Mouse (Mus musculus) midbrain, embryonic 11.5 days (tissue): ENCODE data around the gene Usp36. TPM values are rescaled to one million over a fixed set of nuclear protein-coding genes. Genes with fewer than 3 reads are reported as not detected.

Experiments used
- ATAC-seq: fragments of 200-750 bp; cut with Nextera tagmentation; 2 replicates; pipeline ENCODE4 v1.8.0; 2017; ENCODE audit warnings: moderate TSS enrichment, moderate library complexity; ENCODE audit not compliant: low FRiP score
- DNase-seq: peaks from one replicate; pipeline ENCODE4 v3.0.0; 2015; ENCODE audit warnings: low spot score; ENCODE audit errors: missing footprints
- H3K27ac ChIP-seq: fragments of 300-500 bp; sonication (generic); 2 replicates; pipeline ENCODE4 v1.5.1; 2014; ENCODE audit warnings: low read depth, low read length
- H3K27me3 ChIP-seq: fragments of 300-500 bp; sonication (generic); 2 replicates; pipeline ENCODE4 v1.6.1; 2014; ENCODE audit warnings: mild to moderate bottlenecking, low read length, moderate library complexity, mixed read lengths; ENCODE audit not compliant: control insufficient read depth, insufficient read depth
- H3K36me3 ChIP-seq: fragments of 300-500 bp; sonication (generic); 2 replicates; pipeline ENCODE4 v1.6.1; 2014; ENCODE audit warnings: mild to moderate bottlenecking, low read length, moderate library complexity, mixed read lengths; ENCODE audit not compliant: control insufficient read depth, insufficient read depth
- H3K4me1 ChIP-seq: fragments of 300-500 bp; sonication (generic); 2 replicates; pipeline ENCODE4 v1.6.1; 2014; ENCODE audit warnings: low read length; ENCODE audit not compliant: control insufficient read depth, insufficient read depth
- H3K4me2 ChIP-seq: fragments of 300-500 bp; sonication (generic); 2 replicates; pipeline ENCODE4 v1.6.1; 2014; ENCODE audit warnings: mild to moderate bottlenecking, moderate library complexity
- H3K4me3 ChIP-seq: fragments of 300-500 bp; sonication (generic); 2 replicates; pipeline ENCODE4 v1.5.1; 2014; ENCODE audit warnings: low read depth, low read length
- H3K9ac ChIP-seq: fragments of 300-500 bp; sonication (generic); 2 replicates; pipeline ENCODE4 v1.6.1; 2014; ENCODE audit warnings: low read length
- H3K9me3 ChIP-seq: fragments of 300-500 bp; sonication (generic); 2 replicates; pipeline ENCODE4 v1.6.1; 2016; ENCODE audit warnings: low read length; ENCODE audit not compliant: control insufficient read depth
- WGBS: fragments of 180-500 bp; shearing (Covaris S2); extraction: QIAGEN DNeasy Blood & Tissue Kit; methylation state at CpG from one replicate; pipeline ENCODE4 v1.1.7; 2014; 5-methylcytosine and 5-hydroxymethylcytosine counted together
- polyA plus RNA-seq: library from polyadenylated mRNA; unstranded; fragments of >200 nt; fragmentation: Nextera tagmentation; extraction: Ambion mirVana; gene quantifications from 2 replicates; pipeline ENCODE4 v1.2.1, GENCODE M21; 2014

Gene Usp36
- polyA plus RNA-seq, 1 experiment from 2014 or later = 9.0 TPM

DNA sequence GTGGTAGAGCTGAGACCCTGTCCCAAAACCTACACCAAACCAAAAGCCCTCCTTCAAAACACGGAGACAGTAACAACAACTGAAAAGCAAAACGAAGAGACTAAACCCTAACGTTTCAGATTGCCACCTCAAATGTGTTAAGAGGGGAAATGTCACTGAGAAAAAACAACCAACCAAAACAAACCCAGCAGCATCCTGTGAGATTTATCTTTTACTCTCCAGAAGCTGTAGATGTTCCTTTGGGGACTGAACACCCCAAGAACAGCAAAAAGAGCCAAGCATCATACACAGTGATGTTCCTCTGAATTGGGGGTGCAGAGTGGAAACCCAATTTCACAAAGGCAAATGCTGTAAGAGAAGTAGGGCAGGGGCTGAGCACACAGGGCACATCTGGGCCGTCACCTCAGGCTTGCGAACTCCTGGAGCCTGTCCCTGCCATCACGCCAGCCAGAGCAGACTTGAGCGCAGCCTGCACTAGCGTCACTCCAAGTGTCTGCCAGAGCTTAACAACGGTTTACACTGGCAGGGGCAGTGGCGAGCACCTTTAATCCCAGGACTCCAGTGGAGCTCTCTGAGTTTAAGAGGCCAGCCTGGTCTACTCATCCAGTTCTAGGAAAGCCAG lies 23.9 kb downstream of the Usp36 start:
- ATAC-seq (no peak), DNase-seq (peak; percentile 66)
- no peak overlapping the region for H3K4me2 ChIP-seq
- H3K4me1 ChIP-seq = no peaks in the 10 kb centered on the region
- H3K27me3 ChIP-seq = no peaks in the 10 kb centered on the region
- peaks cover 45% of the 10 kb centered on the region for H3K36me3 ChIP-seq
- no peaks in the 10 kb centered on the region for H3K9me3 ChIP-seq
- H3K27ac ChIP-seq = no peak overlapping the region
- no peak overlapping the region for H3K4me3 ChIP-seq
- WGBS = 93% methylated on average over 10 of the region's 10 CpGs
- H3K9ac ChIP-seq = no peak overlapping the region

DNA sequence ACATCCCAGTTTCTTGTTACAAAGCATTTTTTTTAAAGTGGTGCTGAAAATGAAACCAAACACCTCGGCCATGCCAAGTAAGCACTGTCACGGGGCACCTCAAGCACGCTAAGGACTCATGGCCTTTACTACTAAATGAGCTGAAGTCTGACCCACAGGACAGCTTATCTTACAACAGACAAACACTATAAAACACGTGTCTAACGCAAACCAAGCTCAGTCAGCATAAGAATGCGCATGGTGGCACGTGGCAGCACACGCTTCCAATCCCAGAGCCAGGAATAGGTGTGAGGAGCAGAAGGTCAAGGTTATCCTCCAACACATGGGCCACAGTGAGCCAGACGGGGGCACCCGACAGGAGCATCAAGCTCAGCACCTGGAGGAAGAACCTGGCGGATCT lies 24.4 kb downstream of the Usp36 start:
- Histone ChIP-seq H3K4me1 (no peaks in the 10 kb centered on the region), H3K9ac (no peak overlapping the region), H3K36me3 (peaks cover 49% of the 10 kb centered on the region), H3K27me3 (no peaks in the 10 kb centered on the region), H3K4me3 (no peak overlapping the region), H3K9me3 (no peaks in the 10 kb centered on the region), H3K27ac (no peak overlapping the region), H3K4me2 (no peak overlapping the region)
- WGBS = 95% methylated on average over 11 of the region's 11 CpGs
- ATAC-seq = no peak
- DNase-seq = peak; percentile 65

DNA sequence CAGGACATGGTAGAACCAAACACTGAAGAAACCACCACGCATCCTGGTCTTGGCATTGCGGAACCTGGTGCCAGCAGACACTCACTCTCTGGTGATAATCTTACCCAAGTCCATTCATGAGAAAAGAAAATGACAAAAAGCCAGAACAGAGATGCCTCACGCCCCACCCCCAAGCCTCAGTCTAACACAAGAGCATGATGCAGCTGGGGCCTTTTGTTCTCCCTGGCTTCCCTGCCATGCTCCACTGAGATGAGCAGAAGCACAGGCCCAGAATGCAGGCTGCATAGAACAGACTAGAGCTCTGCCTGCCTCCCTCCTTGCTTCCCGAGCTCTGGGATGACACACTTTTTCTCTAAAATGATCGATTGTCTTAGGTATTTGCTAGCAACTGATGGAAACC lies 26.9 kb downstream of the Usp36 start:
- Histone ChIP-seq H3K36me3 (peaks cover 46% of the 10 kb centered on the region), H3K4me3 (no peak overlapping the region), H3K4me2 (no peak overlapping the region), H3K27ac (no peak overlapping the region), H3K27me3 (no peaks in the 10 kb centered on the region), H3K9me3 (no peaks in the 10 kb centered on the region), H3K9ac (0 out of 2 replicates have a peak overlapping the region, but pooled peaks have one; percentile 9), H3K4me1 (no peaks in the 10 kb centered on the region)
- DNase-seq (no peak), ATAC-seq (no peak)
- 89% methylated on average over 5 of the region's 5 CpGs for WGBS

DNA sequence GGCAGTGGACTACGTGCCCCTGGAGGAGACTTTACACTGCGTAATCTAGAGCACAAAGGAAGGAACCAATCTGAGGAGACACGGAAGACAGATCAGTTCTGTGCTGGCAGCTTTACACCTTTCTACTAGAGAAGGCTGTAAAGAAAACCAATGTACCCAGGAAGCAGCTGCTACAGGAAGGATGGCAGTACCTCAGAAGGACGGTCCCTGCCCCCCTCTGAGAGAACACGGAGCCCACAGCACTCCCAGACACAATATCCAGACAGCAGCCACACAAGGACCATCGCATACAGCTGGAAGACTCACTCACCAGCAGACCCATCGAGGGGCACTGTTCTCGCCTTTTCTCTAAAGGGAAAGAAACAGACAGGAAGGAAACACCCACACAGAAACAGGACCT lies 30.0 kb downstream of the Usp36 start:
- H3K4me2 ChIP-seq = no peak overlapping the region
- DNase-seq (no peak), ATAC-seq (no peak)
- no peak overlapping the region for H3K9ac ChIP-seq
- H3K27ac ChIP-seq = no peak overlapping the region
- WGBS = 94% methylated on average over 8 of the region's 8 CpGs
- no peaks in the 10 kb centered on the region for H3K27me3 ChIP-seq
- H3K9me3 ChIP-seq = no peaks in the 10 kb centered on the region
- peaks cover 42% of the 10 kb centered on the region for H3K36me3 ChIP-seq
- H3K4me1 ChIP-seq = no peaks in the 10 kb centered on the region
- H3K4me3 ChIP-seq = no peak overlapping the region

DNA sequence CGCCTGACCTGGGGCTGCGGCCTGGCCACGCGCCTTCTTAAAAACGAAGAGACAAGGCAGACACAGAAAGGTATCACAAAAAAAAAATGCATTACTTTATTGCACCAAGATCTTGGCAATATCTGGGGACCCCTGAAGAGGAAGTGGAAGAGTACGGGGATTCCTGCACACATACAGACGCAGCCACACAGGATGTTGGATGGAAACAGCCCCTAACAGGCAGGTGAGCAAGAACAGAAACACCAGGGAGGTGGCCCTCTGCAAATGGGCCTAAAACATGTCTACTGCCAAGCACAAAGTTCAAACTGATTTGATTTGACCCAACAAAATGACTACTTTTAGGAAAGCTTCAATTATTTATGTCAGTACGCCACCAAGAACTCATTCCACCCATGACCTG lies 30.5 kb downstream of the Usp36 start:
- WGBS = 93% methylated on average over 8 of the region's 8 CpGs
- H3K36me3 ChIP-seq = peaks cover 42% of the 10 kb centered on the region

DNA sequence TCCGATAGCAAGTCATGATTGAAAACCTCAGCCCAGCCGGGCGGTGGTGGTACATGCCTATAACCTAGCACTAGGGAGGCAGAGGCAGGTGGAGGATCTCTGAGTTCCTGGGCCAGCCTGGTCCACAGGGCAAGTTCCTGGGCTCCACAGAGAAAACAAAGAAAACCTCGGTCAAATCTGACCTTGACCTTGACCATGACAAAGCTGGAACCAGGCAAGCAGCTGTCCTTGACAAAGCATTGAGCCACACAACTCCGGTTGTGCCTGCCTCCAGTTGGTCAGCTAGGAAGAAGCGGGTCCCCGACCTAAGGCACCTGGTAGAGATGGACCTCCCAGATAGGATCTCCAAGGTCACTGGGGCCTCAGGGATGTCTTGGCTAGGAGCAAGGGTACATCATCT lies 33.7 kb downstream of the Usp36 start:
- ATAC-seq = no peak
- 90% methylated on average over 7 of the region's 7 CpGs for WGBS
- H3K36me3 ChIP-seq = peaks cover 16% of the 10 kb centered on the region

More for the DNA sequence above, 30.5 kb downstream of the Usp36 start:
- no peak overlapping the region for H3K4me2 ChIP-seq
- no peak overlapping the region for H3K4me3 ChIP-seq
- DNase-seq (no peak), ATAC-seq (no peak)
- H3K4me1 ChIP-seq = no peaks in the 10 kb centered on the region
- H3K27me3 ChIP-seq = no peaks in the 10 kb centered on the region
- no peak overlapping the region for H3K27ac ChIP-seq
- H3K9ac ChIP-seq = no peak overlapping the region
- no peaks in the 10 kb centered on the region for H3K9me3 ChIP-seq

DNA sequence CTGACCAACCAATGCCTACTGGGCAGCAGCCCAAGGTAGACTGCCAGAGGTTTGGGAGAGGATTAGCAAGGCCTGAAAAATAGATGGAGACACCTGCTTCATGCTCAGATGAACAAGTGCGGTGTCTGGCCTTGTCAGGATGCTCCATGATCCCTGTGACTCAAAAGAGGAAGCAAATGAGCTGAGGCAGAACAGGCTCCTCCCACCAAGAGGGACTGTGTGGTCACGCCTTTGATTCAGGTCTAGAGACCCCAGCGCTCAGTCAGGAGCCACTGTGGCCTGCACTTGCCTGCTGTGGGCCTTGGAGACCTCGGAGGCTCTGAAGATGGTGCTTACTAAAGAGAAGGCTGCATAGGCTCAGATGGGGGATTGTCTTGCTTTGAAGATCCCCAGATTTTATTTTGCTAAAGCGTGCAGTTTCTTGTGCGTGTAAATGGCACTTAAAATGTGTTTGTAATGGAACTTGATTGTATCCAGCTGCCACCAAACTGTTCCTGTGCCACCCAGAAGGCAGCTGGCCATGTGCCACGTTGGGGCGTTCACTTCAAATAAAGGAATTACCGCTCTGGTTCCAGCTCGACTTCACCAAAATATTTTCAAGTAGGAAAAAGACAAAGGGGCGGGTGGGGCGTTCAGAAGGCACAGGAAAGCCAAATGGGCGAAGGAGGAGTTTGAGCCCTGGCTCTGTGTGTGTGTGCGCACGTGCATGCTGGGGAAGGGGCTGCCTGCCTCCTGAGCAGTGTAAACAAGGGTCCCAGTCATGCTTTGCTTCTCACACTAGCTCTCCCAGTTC lies 35.7 kb downstream of the Usp36 start:
- H3K4me2 ChIP-seq = no peak overlapping the region
- no peaks in the 10 kb centered on the region for H3K27me3 ChIP-seq
- peaks cover 7% of the 10 kb centered on the region; the same call in 1 of the 2 replicates for H3K36me3 ChIP-seq
- H3K27ac ChIP-seq = no peak overlapping the region
- no peak for ATAC-seq
- H3K9ac ChIP-seq = no peak overlapping the region
- WGBS = 71% methylated on average over 15 of the region's 15 CpGs
- H3K4me3 ChIP-seq = no peak overlapping the region
- H3K9me3 ChIP-seq = no peaks in the 10 kb centered on the region
- no peak for DNase-seq
- peaks cover 2% of the 10 kb centered on the region; the same call in 1 of the 2 replicates for H3K4me1 ChIP-seq

More for the DNA sequence above, 33.7 kb downstream of the Usp36 start:
- H3K4me2 ChIP-seq = no peak overlapping the region
- no peak overlapping the region for H3K4me3 ChIP-seq
- H3K9me3 ChIP-seq = no peaks in the 10 kb centered on the region
- no peaks in the 10 kb centered on the region for H3K27me3 ChIP-seq
- no peaks in the 10 kb centered on the region for H3K4me1 ChIP-seq
- DNase-seq = no peak
- H3K27ac ChIP-seq = no peak overlapping the region
- H3K9ac ChIP-seq = no peak overlapping the region

DNA sequence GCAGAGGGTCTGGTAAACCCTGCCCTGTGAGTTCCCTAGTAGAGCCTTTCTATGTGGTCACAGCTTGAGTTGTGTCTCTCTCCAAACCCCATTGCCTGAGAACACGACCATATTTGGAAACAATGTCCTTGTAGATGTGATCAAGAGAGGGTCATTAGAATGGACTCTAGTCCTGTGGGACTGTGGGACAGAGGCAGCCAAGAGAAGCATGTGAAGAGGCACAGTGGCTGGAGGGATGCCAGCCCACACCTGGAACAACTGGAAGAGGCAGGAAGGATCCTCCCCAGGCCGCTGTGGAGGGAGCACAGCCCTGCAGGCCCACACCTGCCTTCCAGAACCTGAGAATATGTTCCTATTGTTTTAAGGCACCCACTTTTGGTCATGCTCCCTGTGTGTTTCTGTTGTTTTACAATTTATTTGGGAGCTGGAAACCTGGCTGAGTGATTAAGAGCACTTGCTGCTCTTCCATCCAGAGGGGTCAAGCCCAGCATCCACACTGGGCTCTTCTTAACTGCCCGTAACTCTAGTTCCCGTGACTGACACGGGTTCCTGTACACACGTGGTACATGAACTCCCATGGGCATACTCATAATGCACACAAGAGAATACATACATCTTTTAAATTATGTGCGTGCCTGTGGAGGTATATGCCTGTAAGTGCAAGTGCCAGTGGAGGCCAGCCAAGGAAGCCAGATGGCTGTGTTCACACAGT lies 36.4 kb downstream of the Usp36 start:
- peaks cover 4% of the 10 kb centered on the region; the same call in 1 of the 2 replicates for H3K36me3 ChIP-seq
- no peak overlapping the region for H3K4me3 ChIP-seq
- no peak overlapping the region for H3K27ac ChIP-seq
- DNase-seq (no peak), ATAC-seq (no peak)
- H3K9ac ChIP-seq = no peak overlapping the region
- WGBS = 88% methylated on average over 7 of the region's 7 CpGs
- H3K4me1 ChIP-seq = peaks cover 7% of the 10 kb centered on the region
- H3K27me3 ChIP-seq = no peaks in the 10 kb centered on the region
- no peak overlapping the region for H3K4me2 ChIP-seq
- no peaks in the 10 kb centered on the region for H3K9me3 ChIP-seq

DNA sequence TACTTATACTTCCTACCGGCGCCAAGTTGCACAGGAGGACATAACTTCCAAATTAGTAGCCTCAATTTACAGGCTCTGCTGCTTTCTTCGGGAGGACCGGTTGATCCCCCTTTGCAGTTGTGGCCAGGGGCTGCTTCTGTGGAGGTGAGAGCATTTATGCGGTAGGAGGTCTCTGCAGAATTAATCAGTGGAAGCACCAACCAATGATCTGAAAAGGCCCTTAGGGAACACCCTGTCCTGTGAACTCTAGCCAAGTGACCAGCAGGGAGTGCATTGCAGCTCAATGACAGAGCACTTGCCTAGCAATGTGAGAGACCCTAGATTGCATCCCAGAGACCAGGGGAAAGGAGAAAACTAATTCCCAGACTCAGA lies 41.0 kb downstream of the Usp36 start:
- H3K9ac ChIP-seq = peak overlapping the region; percentile 45
- no peaks in the 10 kb centered on the region for H3K36me3 ChIP-seq
- H3K27me3 ChIP-seq = no peaks in the 10 kb centered on the region
- DNase-seq (no peak), ATAC-seq (peak; percentile 12)
- H3K27ac ChIP-seq = peak overlapping the region; percentile 54; the same call in 1 of the 2 replicates
- no peaks in the 10 kb centered on the region for H3K9me3 ChIP-seq
- WGBS = 0% methylated on average over 5 of the region's 5 CpGs
- H3K4me3 ChIP-seq = peak overlapping the region; percentile 78
- peak overlapping the region; percentile 96 for H3K4me2 ChIP-seq
- H3K4me1 ChIP-seq = peaks cover 15% of the 10 kb centered on the region
